Mouse (Mus musculus) common myeloid progenitor, adult 5-6 weeks (primary cell): Measurements from ENCODE around the gene Rcbtb2. TPM values are rescaled to one million over a fixed set of nuclear protein-coding genes. Genes with fewer than 3 reads are reported as not detected.
"Not testable (repeated sequence)": the region's sequence is repeated elsewhere in the genome, so short reads cannot be mapped to it uniquely, and the experiment has no call there.

Experiments used
- ATAC-seq: replicated peaks from 2 replicates; pipeline ENCODE4 v1.8.0; 2016; ENCODE audit warnings: low read depth, mild to moderate bottlenecking, moderate TSS enrichment, inconsistent platforms; ENCODE audit not compliant: poor library complexity, severe bottlenecking
- total RNA-seq: library from RNA; stranded (forward); fragments of 200-1000, 187-1606 nt; gene quantifications from 2 replicates; pipeline ENCODE4 v1.2.3, GENCODE M21; 2017

Gene Rcbtb2
- total RNA-seq, 1 experiment from 2014 or later: 27.5 TPM

- not testable (repeated sequence) for ATAC-seq
Observed at GRCm38 (mm10) chr14:73114952-73115351, 7.9 kb upstream of the Rcbtb2 start.

GRCm38 (mm10) chr14:73116301-73116700 is 6.5 kb upstream of the Rcbtb2 start:
- no peak for ATAC-seq

GRCm38 (mm10) chr14:73116938-73117337 is 5.9 kb upstream of the Rcbtb2 start:
- peak; percentile 98 for ATAC-seq

- ATAC-seq: no peak
Observed at GRCm38 (mm10) chr14:73117411-73118392, 5.1 kb upstream of the Rcbtb2 start.

- no peak for ATAC-seq
Observed at GRCm38 (mm10) chr14:73118482-73119347, 4.1 kb upstream of the Rcbtb2 start.

GRCm38 (mm10) chr14:73119459-73119858 is 3.4 kb upstream of the Rcbtb2 start:
- ATAC-seq: no peak

- no peak for ATAC-seq
Observed at GRCm38 (mm10) chr14:73119966-73120365, 2.9 kb upstream of the Rcbtb2 start.

GRCm38 (mm10) chr14:73122211-73122922 is 470 bp upstream of the Rcbtb2 start:
- peak; percentile 48 for ATAC-seq

- ATAC-seq: 0 out of 2 replicates have a peak, but pooled peaks have one; percentile 0
Observed at GRCm38 (mm10) chr14:73123381-73123780, 544 bp downstream of the Rcbtb2 start.

GRCm38 (mm10) chr14:73123786-73124185 is 949 bp downstream of the Rcbtb2 start:
- ATAC-seq: peak; percentile 88

- ATAC-seq: no peak
Observed at GRCm38 (mm10) chr14:73130519-73130918, 7.7 kb downstream of the Rcbtb2 start.

GRCm38 (mm10) chr14:73131856-73132410 is 9.1 kb downstream of the Rcbtb2 start:
- ATAC-seq: no peak

GRCm38 (mm10) chr14:73132731-73133130 is 9.9 kb downstream of the Rcbtb2 start:
- no peak for ATAC-seq

GRCm38 (mm10) chr14:73137234-73137633 is 14.4 kb downstream of the Rcbtb2 start:
- no peak for ATAC-seq

- ATAC-seq: no peak
Observed at GRCm38 (mm10) chr14:73138483-73138882, 15.6 kb downstream of the Rcbtb2 start.

- no peak for ATAC-seq
Observed at GRCm38 (mm10) chr14:73139866-73140265, 17.0 kb downstream of the Rcbtb2 start.

- no peak for ATAC-seq
Observed at GRCm38 (mm10) chr14:73141800-73142199, 19.0 kb downstream of the Rcbtb2 start.

GRCm38 (mm10) chr14:73142421-73142895 is 19.6 kb downstream of the Rcbtb2 start:
- 0 out of 2 replicates have a peak, but pooled peaks have one; percentile 13 for ATAC-seq

GRCm38 (mm10) chr14:73142896-73143709 is 20.3 kb downstream of the Rcbtb2 start:
- peak; percentile 76 for ATAC-seq
